Mouse (Mus musculus): ENCODE data around the gene Malsu1. TPM values are rescaled to one million over a fixed set of nuclear protein-coding genes. Genes with fewer than 3 reads are reported as not detected.
A peak's percentile ranks its signal among the peaks of the same experiment; 100 is the strongest.

Gene Malsu1
- total and polyA plus RNA-seq, 2 experiments from 2014 or later, result 28.0 to 87.3 TPM

GRCm38 (mm10) chr6:49096933-49097461 is 23.4 kb downstream of the Malsu1 start:
- peak overlapping the region; percentile 11; the same call in 1 of the 2 replicates for H3K27ac ChIP-seq (ENCODE audit: low read depth, low read length)
- H3K4me3 ChIP-seq (ENCODE audit: low read depth, low read length), result no peak overlapping the region
- H3K36me3 ChIP-seq (ENCODE audit: insufficient read depth), result peaks cover 8% of the 10 kb centered on the region
- DNase-seq (peak; percentile 82), ATAC-seq (peak; percentile 63)
- H3K27me3 ChIP-seq (ENCODE audit: insufficient read depth, low read length), result no peaks in the 10 kb centered on the region
- peaks cover 7% of the 10 kb centered on the region for H3K4me1 ChIP-seq (ENCODE audit: insufficient read depth)
- no peak overlapping the region for H3K9ac ChIP-seq
- 14% methylated on average over 13 of the region's 13 CpGs for WGBS
- H3K9me3 ChIP-seq (ENCODE audit: low read length), result no peaks in the 10 kb centered on the region
- no peak for TF ChIP-seq CTCF (IDR thresholded peaks at IDR 0.05; ENCODE audit: low read depth)
- H3K4me2 ChIP-seq (ENCODE audit: low read depth), result no peak overlapping the region

DNA sequence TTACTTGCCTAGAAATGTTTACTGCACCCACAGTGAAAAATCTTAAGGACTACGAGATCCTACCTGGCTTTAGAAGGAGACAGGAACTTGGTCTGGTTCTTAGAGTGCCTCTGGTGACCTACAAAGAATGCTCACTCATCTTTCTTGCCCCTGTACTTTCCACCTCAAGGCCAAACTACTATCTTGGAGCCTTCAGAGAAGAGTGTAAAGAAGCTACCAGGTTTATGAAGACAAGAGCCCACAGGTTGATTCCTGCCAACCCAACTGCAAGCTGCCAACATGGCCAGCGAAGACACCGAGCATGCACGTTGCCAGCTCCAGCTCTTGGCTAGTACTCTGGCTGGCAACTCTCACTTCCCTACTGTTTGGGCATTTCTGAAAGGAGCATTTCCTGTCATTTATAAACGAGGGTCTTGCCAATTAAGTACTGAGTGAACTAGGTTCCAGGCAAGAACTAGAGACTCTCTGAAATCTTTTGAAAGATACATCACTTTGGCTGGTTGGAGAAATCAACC is 24.1 kb downstream of the Malsu1 start:
- Histone ChIP-seq H3K27ac (ENCODE audit: low read depth, low read length) (peak overlapping the region; percentile 11; the same call in 1 of the 2 replicates), H3K9me3 (ENCODE audit: low read length) (no peaks in the 10 kb centered on the region), H3K9ac (no peak overlapping the region), H3K27me3 (ENCODE audit: insufficient read depth, low read length) (no peaks in the 10 kb centered on the region), H3K4me2 (ENCODE audit: low read depth) (no peak overlapping the region), H3K4me3 (ENCODE audit: low read depth, low read length) (no peak overlapping the region), H3K4me1 (ENCODE audit: insufficient read depth) (peaks cover 7% of the 10 kb centered on the region), H3K36me3 (ENCODE audit: insufficient read depth) (peaks cover 6% of the 10 kb centered on the region)
- ATAC-seq (no peak), DNase-seq (no peak)
- WGBS, result 41% methylated on average over 5 of the region's 5 CpGs
- no peak for TF ChIP-seq CTCF (IDR thresholded peaks at IDR 0.05; ENCODE audit: low read depth)

DNA sequence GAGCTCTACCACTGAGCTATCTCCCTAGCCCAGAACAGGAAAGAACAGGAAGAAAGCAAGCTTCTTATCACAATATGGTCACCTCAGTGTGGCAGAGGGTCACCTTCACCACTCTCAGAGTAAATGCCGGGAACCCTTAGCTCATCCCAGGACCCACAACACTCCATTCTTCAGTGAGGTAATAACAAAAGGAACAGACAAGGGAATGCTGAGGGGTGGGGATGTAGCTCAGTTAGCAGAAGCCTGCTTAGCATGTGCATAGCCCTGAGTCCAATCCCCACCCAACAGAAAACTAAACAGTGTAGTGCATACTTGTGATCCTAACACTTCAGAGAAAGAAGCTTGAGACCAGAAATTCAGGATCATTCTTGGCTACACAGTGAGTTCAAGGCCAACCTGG is 25.5 kb downstream of the Malsu1 start:
- Histone ChIP-seq H3K36me3 (ENCODE audit: insufficient read depth) (peaks cover 2% of the 10 kb centered on the region; the same call in 1 of the 2 replicates), H3K9ac (no peak overlapping the region), H3K27me3 (ENCODE audit: insufficient read depth, low read length) (no peaks in the 10 kb centered on the region), H3K4me2 (ENCODE audit: low read depth) (no peak overlapping the region), H3K4me1 (ENCODE audit: insufficient read depth) (peaks cover 7% of the 10 kb centered on the region), H3K4me3 (ENCODE audit: low read depth, low read length) (no peak overlapping the region), H3K27ac (ENCODE audit: low read depth, low read length) (no peak overlapping the region), H3K9me3 (ENCODE audit: low read length) (no peaks in the 10 kb centered on the region)
- DNase-seq (no peak), ATAC-seq (no peak)
- TF ChIP-seq CTCF (IDR thresholded peaks at IDR 0.05; ENCODE audit: low read depth), result no peak
- WGBS, result 84% methylated on average over 1 of the region's 1 CpGs

DNA sequence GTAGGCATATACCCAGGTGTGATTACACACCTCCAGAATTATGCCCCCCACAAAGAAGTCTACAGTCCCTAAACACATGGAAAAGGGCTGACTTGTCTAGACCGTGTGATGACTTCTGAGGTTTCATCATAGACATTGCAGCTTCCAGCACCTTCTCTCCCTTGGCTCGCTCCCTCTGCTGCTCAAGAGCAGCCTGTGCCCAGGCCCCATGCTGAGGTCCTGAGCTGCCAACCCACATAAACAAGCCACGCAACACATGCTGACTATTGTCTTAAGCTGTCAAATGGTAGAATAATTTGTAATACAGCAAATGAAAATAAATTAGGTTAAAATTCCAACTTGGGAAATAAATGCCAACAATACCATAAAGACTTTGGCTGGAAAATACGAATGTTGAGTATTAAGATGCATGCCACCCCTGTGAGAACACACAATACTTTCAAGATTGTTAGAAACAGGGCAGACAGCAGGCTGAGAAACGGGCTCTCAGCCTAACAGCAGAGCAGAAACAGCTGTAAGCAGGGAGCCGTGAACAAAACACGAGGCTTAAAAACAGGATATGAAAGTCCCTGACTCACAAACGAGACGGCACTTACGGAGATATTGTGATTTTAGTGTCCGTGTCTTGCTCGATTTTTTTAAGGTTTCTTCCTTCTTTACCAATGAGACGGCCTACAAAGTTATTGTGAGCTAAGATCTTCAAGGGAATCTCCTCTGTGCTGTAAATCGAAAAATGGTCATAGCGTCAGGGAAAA is 33.3 kb downstream of the Malsu1 start:
- Histone ChIP-seq H3K4me3 (ENCODE audit: low read depth, low read length) (no peak overlapping the region), H3K9me3 (ENCODE audit: low read length) (no peaks in the 10 kb centered on the region), H3K4me2 (ENCODE audit: low read depth) (no peak overlapping the region), H3K36me3 (ENCODE audit: insufficient read depth) (peaks cover 6% of the 10 kb centered on the region), H3K27me3 (ENCODE audit: insufficient read depth, low read length) (no peaks in the 10 kb centered on the region), H3K9ac (no peak overlapping the region), H3K27ac (ENCODE audit: low read depth, low read length) (no peak overlapping the region), H3K4me1 (ENCODE audit: insufficient read depth) (no peaks in the 10 kb centered on the region)
- WGBS, result 78% methylated on average over 15 of the region's 15 CpGs
- DNase-seq (no peak), ATAC-seq (no peak)
- TF ChIP-seq CTCF (IDR thresholded peaks at IDR 0.05; ENCODE audit: low read depth), result no peak

GRCm38 (mm10) chr6:49109196-49109595 is 35.6 kb downstream of the Malsu1 start:
- TF ChIP-seq CTCF (IDR thresholded peaks at IDR 0.05; ENCODE audit: low read depth), result no peak
- H3K27ac ChIP-seq (ENCODE audit: low read depth, low read length), result no peak overlapping the region
- H3K36me3 ChIP-seq (ENCODE audit: insufficient read depth), result peaks cover 3% of the 10 kb centered on the region; the same call in 1 of the 2 replicates
- no peak overlapping the region for H3K4me2 ChIP-seq (ENCODE audit: low read depth)
- H3K27me3 ChIP-seq (ENCODE audit: insufficient read depth, low read length), result no peaks in the 10 kb centered on the region
- 82% methylated on average over 2 of the region's 2 CpGs for WGBS
- no peaks in the 10 kb centered on the region for H3K9me3 ChIP-seq (ENCODE audit: low read length)
- H3K4me1 ChIP-seq (ENCODE audit: insufficient read depth), result no peaks in the 10 kb centered on the region
- ATAC-seq, result no peak; the same call in 1 of the 2 replicates
- H3K9ac ChIP-seq, result no peak overlapping the region
- no peak overlapping the region for H3K4me3 ChIP-seq (ENCODE audit: low read depth, low read length)
- peak; percentile 13 for DNase-seq

- DNase-seq (no peak), ATAC-seq (no peak)
- no peaks in the 10 kb centered on the region for H3K27me3 ChIP-seq (ENCODE audit: insufficient read depth, low read length)
- no peak overlapping the region for H3K4me2 ChIP-seq (ENCODE audit: low read depth)
- no peak overlapping the region for H3K27ac ChIP-seq (ENCODE audit: low read depth, low read length)
- no peaks in the 10 kb centered on the region for H3K9me3 ChIP-seq (ENCODE audit: low read length)
- peaks cover 8% of the 10 kb centered on the region for H3K36me3 ChIP-seq (ENCODE audit: insufficient read depth)
- WGBS, result 91% methylated on average over 7 of the region's 7 CpGs
- H3K4me3 ChIP-seq (ENCODE audit: low read depth, low read length), result no peak overlapping the region
- no peaks in the 10 kb centered on the region for H3K4me1 ChIP-seq (ENCODE audit: insufficient read depth)
- TF ChIP-seq CTCF (IDR thresholded peaks at IDR 0.05; ENCODE audit: low read depth), result no peak
- H3K9ac ChIP-seq, result no peak overlapping the region
These were observed 40.3 kb downstream of the Malsu1 start for GRCm38 (mm10) chr6:49113895-49114294.

DNA sequence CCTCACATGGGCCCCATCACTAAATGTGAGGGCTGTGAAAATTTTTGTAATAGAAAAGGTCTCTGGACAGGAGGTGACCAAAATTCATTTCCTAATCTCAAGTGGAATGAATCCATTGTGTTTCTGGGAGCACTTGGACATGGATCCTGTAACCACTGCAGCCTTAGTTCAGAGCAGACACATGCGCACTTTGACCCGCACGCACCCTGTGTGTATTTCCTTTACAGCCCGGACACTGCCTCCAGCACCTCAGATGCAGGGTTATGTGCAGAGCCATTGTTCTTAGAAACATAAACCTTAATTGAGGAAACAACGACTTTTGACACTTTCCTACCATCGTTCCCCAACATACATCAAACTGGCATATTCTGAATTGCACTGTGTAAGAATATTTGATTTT is 40.9 kb downstream of the Malsu1 start:
- 95% methylated on average over 6 of the region's 6 CpGs for WGBS
- no peak overlapping the region for H3K4me3 ChIP-seq (ENCODE audit: low read depth, low read length)
- no peak for DNase-seq
- ATAC-seq, result no peak
- TF ChIP-seq CTCF (IDR thresholded peaks at IDR 0.05; ENCODE audit: low read depth), result no peak
- H3K9me3 ChIP-seq (ENCODE audit: low read length), result no peaks in the 10 kb centered on the region
- H3K9ac ChIP-seq, result no peak overlapping the region
- H3K27ac ChIP-seq (ENCODE audit: low read depth, low read length), result no peak overlapping the region
- peaks cover 8% of the 10 kb centered on the region for H3K36me3 ChIP-seq (ENCODE audit: insufficient read depth)
- no peak overlapping the region for H3K4me2 ChIP-seq (ENCODE audit: low read depth)
- H3K27me3 ChIP-seq (ENCODE audit: insufficient read depth, low read length), result no peaks in the 10 kb centered on the region
- H3K4me1 ChIP-seq (ENCODE audit: insufficient read depth), result no peaks in the 10 kb centered on the region
